Mouse (Mus musculus): ENCODE measurements around the gene Nav1.

The Nav1 gene

DNA sequence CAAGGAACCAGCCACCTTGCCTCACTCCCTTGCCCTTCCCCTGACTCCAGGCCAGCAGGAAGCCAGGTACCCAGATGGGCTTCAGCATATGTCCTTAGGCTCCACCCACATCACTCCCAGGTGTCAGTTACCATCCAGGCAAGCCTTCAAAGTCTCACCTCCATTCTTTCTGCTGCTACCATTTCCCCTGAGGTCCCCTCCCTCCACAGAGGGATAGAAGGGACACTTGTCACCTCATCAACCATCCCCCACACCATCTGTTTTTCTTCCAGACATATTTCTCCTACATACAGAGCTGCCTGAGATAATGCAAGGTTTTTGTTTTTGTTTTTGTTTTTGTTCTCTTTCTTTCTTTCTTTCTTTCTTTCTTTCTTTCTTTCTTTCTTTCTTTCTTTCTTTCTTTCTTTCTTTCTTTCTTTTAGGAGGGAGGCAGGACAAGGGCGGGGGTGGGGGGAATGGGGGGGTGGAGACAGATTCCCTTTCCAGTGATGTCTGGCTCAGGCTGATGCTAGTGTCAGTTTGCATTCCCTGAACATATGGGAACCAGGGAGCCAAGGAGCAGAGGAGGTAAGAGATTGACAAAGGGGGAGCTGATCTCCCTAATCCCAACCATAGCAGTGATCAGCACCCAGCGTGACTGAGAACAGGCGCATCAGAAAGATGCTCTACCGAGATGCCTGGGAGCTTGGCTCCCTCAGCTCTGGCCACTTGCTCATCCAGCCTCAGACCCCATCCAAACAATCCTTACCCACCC is 34.8 kb downstream of the Nav1 start:
- ChIA-PET POLR2A (interaction anchor here in 3 of 4 experiments (0.6 to 2.3 kb wide), 9 partner anchors 8 to 572 kb away, joined by 3 to 8 read pairs (median 3); no protein-coding TSS in a partner anchor), CTCF (interaction anchor here in 2 of 4 experiments (0.6 to 1.7 kb wide), 5 partner anchors 27 to 1410 kb away, joined by 3 to 7 read pairs (median 3); no protein-coding TSS in a partner anchor)

DNA sequence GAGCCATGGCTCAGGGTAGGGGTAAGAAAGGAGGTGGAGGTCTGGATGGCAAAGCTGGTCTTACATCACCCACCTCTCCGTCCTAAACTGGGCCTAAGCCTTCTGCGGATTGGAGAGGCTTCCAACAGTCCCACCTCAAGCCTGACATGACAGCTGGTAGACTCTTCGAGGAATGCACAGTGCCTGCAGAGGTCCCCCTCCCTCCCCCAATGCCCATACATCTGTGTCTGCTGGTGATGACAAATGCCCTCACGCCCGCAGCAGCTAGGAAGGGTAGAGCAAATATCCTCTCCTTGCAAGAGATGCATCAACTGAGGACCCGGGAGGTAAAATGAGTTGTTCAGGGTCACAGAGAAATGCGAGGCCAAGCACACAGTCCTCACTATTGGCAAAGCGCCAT is 39.0 kb downstream of the Nav1 start:
- ChIA-PET CTCF (interaction anchor here in 3 of 4 experiments (0.7 to 1.9 kb wide), 5 partner anchors 14 to 219 kb away, joined by 3 to 8 read pairs (median 5); no protein-coding TSS in a partner anchor), POLR2A (interaction anchor here in 3 of 4 experiments (0.6 to 2.3 kb wide), 7 partner anchors 13 to 795 kb away, joined by 3 to 10 read pairs (median 4); no protein-coding TSS in a partner anchor)

DNA sequence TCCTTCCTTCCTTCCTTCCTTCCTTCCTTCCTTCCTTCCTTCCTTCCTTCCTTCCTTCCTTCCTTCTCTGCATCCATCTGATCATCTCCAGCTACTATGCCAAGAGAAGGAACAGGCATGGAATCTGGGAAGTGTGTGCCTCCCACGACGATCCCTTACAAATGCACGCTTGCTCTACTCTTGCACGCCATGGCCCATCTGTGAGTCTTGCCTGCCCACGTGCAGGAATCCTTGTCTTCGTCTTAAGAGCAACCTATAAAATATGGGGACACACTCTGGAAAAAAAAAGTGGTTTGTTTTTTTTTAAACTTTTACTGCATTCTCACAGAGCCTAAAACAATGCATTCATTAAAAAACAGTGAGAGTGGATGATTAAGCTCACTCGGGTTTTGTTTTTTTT is 40.5 kb downstream of the Nav1 start:
- POLR2A ChIA-PET, result interaction anchor here in 2 of 4 experiments (0.9 to 1.6 kb wide), 2 partner anchors 19 to 81 kb away, joined by 3 to 4 read pairs; no protein-coding TSS in a partner anchor
- CTCF ChIA-PET, result interaction anchor here in 3 of 4 experiments (0.7 to 1.2 kb wide), 3 partner anchors 12 to 175 kb away, joined by 3 read pairs; no protein-coding TSS in a partner anchor

DNA sequence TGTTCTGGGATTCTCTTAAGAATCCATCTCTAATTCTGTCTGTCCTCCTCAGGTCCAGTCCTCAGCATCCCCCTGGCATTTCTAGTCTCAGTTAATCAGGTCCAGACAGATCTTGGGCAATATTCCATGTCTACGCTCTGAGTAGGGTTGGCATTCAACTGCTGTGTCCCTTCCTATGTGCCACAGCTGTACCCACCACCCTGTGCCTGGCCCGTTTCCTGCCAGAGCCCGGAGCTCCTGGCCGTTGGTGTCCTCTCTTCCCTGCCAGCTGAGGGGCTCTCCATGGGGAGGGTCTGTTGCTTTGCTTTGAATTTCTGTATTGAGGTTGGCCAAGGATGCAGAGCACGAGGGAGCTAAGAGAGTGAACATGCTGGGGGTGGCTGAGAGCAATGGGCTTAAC is 41.3 kb downstream of the Nav1 start:
- POLR2A ChIA-PET, result interaction anchor here in 2 of 4 experiments (0.5 to 3.5 kb wide), 7 partner anchors 8 to 436 kb away, joined by 3 to 29 read pairs (median 7); no protein-coding TSS in a partner anchor
- CTCF ChIA-PET, result interaction anchor here in 2 of 4 experiments (1.0 to 3.2 kb wide), 3 partner anchors 21 to 104 kb away, joined by 4 to 29 read pairs (median 15); no protein-coding TSS in a partner anchor

DNA sequence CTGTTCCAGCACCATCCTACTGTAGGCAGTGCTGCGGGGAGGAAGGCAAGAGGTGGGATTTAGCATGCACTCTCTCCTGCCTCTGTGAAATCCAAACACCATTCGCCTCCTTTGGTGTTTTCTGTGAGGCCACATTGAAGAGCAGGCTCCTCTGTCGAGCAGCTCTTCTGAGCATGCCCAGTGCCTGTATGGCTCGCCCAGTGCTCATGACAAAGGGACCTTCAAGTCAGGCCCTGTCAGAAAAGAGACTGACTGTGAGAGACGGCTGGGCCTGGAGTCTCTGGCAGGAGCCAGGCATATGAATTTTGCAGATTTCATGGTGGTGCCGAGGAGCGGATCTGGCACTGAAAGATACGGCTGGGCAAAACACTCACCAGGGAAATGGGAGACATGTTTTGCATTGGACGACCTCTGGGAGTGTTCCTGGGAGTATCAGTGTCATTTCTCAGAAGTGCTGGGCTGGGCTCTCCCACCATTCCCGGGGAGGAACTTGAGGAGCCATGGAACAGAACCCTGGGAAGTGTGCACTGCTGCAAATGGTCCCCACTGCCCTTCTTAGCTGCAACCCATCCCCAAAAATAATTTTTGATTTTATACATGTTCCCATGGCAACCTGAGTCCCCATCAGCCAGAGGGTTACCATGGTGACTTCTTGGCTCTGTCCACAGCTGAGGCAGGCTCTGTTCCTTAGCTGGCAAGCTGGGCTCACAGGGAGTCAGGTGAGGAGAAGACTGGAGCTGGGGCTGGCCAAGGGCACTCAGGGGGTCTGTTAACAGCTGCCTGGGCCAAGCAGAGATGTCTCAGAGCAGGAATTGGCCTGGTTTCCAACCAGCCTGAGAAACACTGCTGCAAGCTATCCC is 42.2 kb downstream of the Nav1 start:
- ChIA-PET CTCF (interaction anchor here (0.5 to 3.2 kb wide), 16 partner anchors 10 to 282 kb away, joined by 3 to 29 read pairs (median 5); no protein-coding TSS in a partner anchor), POLR2A (interaction anchor here in 3 of 4 experiments (0.5 to 3.5 kb wide), 36 partner anchors 8 to 437 kb away, joined by 3 to 29 read pairs (median 6); no protein-coding TSS in a partner anchor)

DNA sequence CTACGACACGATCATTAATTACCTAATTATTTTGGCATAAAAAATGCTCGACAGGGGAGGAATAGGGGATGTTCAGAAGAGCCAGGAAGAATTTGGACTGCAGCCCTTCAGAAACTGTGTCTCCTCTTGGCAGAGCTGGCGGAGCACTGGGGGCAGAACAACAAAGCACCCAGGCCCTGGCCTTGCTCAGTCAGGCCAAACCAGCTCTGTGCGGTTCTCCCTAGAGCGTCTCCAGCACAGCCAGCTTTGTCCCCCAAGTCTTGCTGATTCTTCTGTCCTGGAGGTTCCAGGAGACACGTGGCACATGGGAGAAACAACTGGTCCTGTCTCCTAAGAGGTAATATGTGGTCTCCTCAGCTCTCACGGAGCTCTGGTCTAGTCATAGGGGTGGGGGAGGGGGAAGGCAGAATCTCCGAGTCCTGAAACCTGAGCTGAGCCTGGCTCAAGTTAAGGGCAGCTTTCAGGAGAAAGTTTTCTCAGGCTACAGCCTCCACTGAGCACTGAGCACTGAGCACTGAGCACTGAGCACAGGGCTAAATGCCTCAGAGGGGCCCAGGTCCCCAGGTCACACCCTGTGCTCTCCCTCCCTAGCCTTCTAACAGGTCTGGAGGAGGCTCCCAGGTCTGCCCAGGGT is 43.2 kb downstream of the Nav1 start:
- POLR2A ChIA-PET, result interaction anchor here in 3 of 4 experiments (0.6 to 3.5 kb wide), 45 partner anchors 9 to 205 kb away, joined by 3 to 29 read pairs (median 5); no protein-coding TSS in a partner anchor
- CTCF ChIA-PET, result interaction anchor here (0.5 to 3.2 kb wide), 22 partner anchors 9 to 566 kb away, joined by 3 to 29 read pairs (median 4); no protein-coding TSS in a partner anchor

DNA sequence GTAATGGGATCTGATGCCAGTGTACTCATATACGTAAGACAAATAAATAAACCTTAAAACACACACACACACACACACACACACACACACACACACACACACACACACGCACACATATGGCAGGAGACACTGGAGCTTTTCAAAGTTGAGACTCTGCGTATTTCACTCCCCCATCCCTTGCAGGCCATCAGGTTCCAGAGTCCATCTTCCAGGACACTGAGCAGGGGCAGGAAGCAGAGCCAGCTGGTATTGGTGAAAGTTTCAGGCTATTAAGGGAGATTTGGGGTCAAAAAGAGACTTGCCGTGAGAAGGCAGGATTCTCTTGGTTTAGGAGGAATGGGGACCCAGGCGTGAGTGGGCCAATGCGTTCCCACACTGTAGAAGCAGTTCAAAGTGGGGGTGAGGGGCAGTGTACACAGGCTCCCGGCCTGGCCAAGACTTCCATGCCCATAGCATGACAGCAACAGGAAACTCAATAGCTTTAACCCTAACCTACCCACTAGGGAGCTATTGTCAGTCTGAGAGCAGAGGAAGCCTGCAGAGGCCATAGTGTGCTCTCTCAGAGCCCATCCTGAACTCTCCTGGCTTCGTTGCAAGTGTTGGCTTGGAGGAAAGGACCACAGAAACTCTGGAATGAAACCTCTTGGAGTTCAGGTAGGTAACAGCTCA is 44.0 kb downstream of the Nav1 start:
- CTCF ChIA-PET, result interaction anchor here (0.5 to 3.2 kb wide), 18 partner anchors 8 to 566 kb away, joined by 3 to 29 read pairs (median 4); no protein-coding TSS in a partner anchor
- POLR2A ChIA-PET, result interaction anchor here in 3 of 4 experiments (0.6 to 3.5 kb wide), 35 partner anchors 8 to 762 kb away, joined by 3 to 29 read pairs (median 5); no protein-coding TSS in a partner anchor

DNA sequence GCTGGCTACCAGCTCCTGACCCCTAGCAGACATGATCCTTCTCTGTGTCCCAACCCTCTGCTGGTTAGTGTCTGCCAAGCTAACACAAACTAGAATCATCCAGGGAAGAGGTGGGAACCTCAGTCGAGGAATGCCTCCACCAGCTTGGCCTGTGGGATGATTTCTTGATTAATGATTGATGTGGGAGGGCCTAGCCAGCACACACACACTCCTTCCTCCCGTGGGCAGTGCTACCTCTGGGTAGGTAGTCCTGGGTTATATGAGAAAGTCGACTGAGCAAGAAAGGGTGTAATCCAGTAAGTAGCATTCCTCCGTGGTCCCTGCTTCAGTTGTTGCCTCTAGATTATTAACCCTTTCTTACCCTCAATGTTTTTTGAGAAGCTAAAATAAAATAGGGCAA is 45.0 kb downstream of the Nav1 start:
- ChIA-PET CTCF (interaction anchor here (0.5 to 2.1 kb wide), 9 partner anchors 18 to 575 kb away, joined by 3 to 7 read pairs (median 4); no protein-coding TSS in a partner anchor), POLR2A (interaction anchor here in 2 of 4 experiments (0.8 to 2.6 kb wide), 8 partner anchors 9 to 70 kb away, joined by 3 to 10 read pairs (median 4); no protein-coding TSS in a partner anchor)

DNA sequence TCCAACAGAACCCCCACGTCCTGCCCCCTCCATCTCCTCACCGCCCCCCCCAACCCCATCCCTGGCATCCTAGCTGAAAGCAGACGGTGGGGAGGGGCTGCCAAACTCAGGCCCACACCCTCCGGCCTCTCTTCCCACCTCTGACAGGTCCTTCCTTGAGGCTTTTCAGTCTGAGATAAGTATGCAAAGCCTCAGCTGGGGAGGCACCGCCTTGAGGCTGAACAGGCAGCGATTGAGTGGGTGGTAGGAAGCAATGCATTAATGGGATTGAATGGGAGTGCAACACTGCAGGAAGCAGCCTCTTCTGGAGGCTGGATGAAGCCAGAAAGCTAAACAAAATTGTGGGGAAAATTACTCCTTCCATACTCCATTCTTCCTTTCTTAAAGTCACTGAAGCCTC is 45.8 kb downstream of the Nav1 start:
- CTCF ChIA-PET, result interaction anchor here in 2 of 4 experiments (0.6 to 1.8 kb wide), 8 partner anchors 19 to 574 kb away, joined by 3 to 7 read pairs (median 4); no protein-coding TSS in a partner anchor
- POLR2A ChIA-PET, result interaction anchor here (0.6 to 1.1 kb wide), 8 partner anchors 21 to 659 kb away, joined by 3 to 5 read pairs (median 3); no protein-coding TSS in a partner anchor

DNA sequence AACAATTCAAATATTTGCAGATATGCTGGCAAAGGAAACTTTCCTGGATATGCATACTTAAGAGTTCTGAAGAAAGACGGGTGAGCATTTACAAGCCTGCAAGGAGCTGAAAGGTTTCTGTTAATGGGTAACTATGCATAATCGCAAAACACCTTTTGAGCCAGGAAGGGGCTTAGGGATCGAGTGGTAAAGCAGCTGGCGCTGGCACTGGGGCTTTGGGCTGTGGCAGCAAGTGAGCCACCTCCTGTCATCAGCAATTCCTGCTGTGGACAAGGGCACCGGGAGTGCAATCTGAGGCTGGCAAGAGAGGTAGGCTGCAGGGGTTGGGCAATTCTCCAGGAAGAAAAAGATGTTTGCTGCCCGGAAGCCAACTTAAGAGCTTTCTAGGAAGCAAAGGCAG is 49.1 kb downstream of the Nav1 start:
- ChIA-PET POLR2A (interaction anchor here in 2 of 4 experiments (0.6 to 1.5 kb wide), 4 partner anchors 14 to 534 kb away, joined by 3 to 6 read pairs (median 4); no protein-coding TSS in a partner anchor), CTCF (interaction anchor here in 2 of 4 experiments (1.1 to 2.2 kb wide), 3 partner anchors 13 to 18 kb away, joined by 4 to 8 read pairs (median 5); no protein-coding TSS in a partner anchor)

DNA sequence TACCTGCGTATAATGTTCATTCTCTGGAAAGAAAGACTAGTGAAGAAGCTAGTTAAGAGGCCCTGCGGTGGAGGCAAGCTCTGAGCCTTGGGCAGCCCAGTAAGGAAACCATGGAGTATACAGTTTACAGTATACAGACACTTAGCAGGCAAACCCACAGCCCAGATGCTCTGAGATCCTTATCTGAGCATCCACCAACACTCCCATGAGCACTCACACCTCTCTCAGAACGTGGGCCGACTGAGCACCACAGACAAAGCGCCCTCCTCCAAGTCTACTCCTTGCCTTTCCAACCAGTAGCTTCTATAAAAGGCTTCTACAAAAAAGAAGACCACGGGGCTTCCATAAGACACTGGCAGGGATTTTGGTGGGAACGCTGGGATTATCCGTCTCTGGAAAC is 51.2 kb downstream of the Nav1 start:
- POLR2A ChIA-PET, result interaction anchor here (0.7 to 2.5 kb wide), 11 partner anchors 8 to 594 kb away, joined by 3 to 29 read pairs (median 3); partner anchors contain the start of gene Ube2t (in 1 of the 4)
- CTCF ChIA-PET, result interaction anchor here in 2 of 4 experiments (0.6 to 2.2 kb wide), 4 partner anchors 11 to 207 kb away, joined by 3 to 14 read pairs (median 10); no protein-coding TSS in a partner anchor

DNA sequence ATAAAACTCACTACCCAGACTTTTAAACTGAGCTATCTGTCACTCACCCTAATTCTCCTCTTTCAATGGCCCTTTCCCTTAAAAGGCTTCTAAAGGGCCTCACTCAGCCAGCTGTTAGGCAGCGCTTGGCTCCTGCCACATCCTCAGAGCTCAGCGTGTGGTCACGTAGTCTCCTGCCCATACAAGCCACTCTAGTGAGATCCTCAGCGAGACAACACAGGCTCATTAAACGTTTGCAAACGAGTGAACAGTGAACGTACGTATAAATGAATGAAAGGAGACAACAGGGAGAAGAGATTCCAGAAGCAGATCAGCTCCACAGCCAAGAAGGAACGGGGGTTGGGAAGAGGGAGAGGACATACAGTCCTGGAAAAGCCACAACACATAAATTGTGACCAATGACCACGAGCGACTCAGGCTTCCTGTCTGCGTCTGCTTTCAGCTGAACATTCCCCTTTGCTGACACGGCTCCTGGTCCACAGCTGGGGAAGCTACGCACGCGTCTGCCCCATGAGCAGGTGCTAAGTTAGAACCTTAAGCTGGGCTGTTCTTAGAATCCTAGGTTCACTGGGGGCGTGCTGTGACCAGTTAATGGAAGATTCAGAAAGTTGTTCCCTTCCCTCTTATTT is 52.3 kb downstream of the Nav1 start:
- ChIA-PET POLR2A (interaction anchor here (0.6 to 2.5 kb wide), 18 partner anchors 9 to 119 kb away, joined by 3 to 29 read pairs (median 3); no protein-coding TSS in a partner anchor), CTCF (interaction anchor here (0.6 to 2.2 kb wide), 18 partner anchors 9 to 429 kb away, joined by 3 to 14 read pairs (median 5); no protein-coding TSS in a partner anchor)

DNA sequence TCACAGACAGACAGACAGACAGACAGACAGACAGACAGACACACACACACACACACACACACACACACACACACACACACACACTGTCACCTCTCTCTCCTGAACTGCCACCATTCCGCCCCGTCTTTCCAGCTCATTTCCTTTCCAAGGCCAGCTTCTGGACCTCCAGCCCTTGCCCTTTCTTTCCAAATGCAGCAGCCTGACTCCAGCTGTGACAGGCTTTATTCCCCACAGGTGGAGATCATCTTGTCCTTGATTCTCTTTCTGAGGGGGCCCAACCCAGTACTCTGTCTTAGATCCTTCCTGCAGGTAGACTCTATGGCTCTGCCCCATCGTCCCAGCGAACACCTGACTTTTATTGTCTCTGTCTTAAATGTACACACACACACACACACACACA is 53.5 kb downstream of the Nav1 start:
- CTCF ChIA-PET, result interaction anchor here (0.6 to 1.9 kb wide), 17 partner anchors 9 to 294 kb away, joined by 3 to 11 read pairs (median 5); no protein-coding TSS in a partner anchor
- POLR2A ChIA-PET, result interaction anchor here (0.6 to 2.3 kb wide), 16 partner anchors 9 to 123 kb away, joined by 3 to 18 read pairs (median 4); no protein-coding TSS in a partner anchor

DNA sequence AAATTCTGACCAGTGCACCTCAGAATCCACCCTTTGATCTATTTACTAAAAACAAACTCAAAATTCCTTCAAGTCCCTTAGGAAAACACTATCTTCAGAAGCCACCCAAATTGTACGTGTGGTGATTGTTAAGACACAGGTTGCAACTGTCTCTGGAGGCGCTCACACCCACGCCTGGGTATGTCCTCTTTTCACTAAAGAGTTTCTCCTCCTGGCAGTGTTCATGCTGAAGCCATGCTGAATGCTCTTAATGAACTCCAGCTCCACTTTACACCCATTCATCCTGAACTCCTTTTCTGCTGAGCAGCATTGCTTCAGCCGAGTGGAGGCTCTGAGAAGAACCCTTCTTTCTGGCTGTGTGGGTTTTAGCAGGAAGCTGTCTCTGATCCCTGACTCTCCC is 53.9 kb downstream of the Nav1 start:
- ChIA-PET CTCF (interaction anchor here (0.6 to 1.9 kb wide), 16 partner anchors 8 to 293 kb away, joined by 3 to 11 read pairs (median 4); no protein-coding TSS in a partner anchor), POLR2A (interaction anchor here (0.6 to 2.3 kb wide), 17 partner anchors 9 to 124 kb away, joined by 3 to 18 read pairs (median 4); no protein-coding TSS in a partner anchor)

DNA sequence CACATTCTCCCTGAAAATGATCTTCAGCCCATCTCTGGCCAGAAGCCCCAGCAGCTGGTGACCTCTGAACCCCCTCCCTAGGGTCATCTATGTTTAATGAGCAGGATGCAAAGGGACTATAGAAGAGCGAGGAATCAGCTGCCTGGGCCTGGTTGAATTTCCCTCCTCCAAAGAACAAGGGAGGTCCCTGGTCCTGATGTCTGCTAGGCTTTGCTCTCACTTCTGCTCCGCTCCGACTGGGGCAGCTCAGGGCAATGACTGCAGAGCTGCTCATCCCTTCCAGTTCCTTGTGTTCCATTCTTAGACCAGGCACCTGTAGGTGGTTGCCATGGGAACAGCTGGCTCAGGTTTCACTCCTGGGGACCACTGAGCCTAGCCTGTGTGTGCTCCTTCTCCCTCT is 56.2 kb downstream of the Nav1 start:
- CTCF ChIA-PET, result interaction anchor here in 1 of 4 experiments (1.0 to 1.6 kb wide), 2 partner anchors 119 to 148 kb away, joined by 3 to 5 read pairs; no protein-coding TSS in a partner anchor
- POLR2A ChIA-PET, result interaction anchor here in 3 of 4 experiments (0.5 to 2.1 kb wide), 4 partner anchors 13 to 220 kb away, joined by 3 to 7 read pairs (median 3); no protein-coding TSS in a partner anchor
